Mouse (Mus musculus): ENCODE measurements around the gene Lrfn4. TPM values are rescaled to one million over a fixed set of nuclear protein-coding genes. Genes with fewer than 3 reads are reported as not detected.

The Lrfn4 gene
- polyA plus RNA-seq (2012; rRNA removed): 28.1 and 30.2 TPM in 2 replicates

- no peak for TF ChIP-seq CTCF (IDR thresholded peaks at IDR 0.05; ENCODE audit: extremely low read depth, insufficient read depth, low read length)
- TF ChIP-seq POLR2A (IDR thresholded peaks at IDR 0.05; ENCODE audit: extremely low read depth, insufficient read depth, low read length): peak; percentile 76
- peak within 1 kb of the TSS; percentile 98 for H3K27ac ChIP-seq (ENCODE audit: insufficient read depth, low read length)
- peaks cover 3% of the 10 kb centered on the region; the same call in 1 of the 2 replicates for H3K4me1 ChIP-seq (ENCODE audit: control insufficient read depth, insufficient read depth, low read length)
- peak within 1 kb of the TSS; percentile 68 for H3K4me3 ChIP-seq (ENCODE audit: insufficient read depth, low read length)
Observed at GRCm38 (mm10) chr19:4615151-4616093, at the start of gene Lrfn4. Lrfn4 (minus strand) TSS chr19:4615667.

DNA sequence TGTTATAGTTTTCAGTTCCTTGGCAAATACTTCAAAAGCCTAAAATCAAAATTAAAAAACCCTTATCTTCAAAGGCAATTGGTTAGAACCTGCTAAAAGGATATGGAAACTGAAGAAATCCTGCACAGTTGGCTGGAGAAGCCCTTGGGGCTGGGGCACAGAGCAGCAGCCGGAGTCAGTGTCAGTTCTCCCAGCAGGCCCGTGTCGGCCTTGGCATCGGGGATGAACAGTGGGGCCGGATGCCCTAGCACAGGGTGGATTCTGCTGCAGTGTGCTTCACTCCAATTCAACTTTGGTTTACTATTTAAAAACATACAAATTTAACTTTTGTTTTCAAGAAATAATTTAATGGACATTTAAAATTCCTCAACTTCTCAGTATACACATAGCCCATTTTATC lies 42.7 kb upstream of the Lrfn4 start:
- no peak overlapping the region for H3K27ac ChIP-seq (ENCODE audit: insufficient read depth, low read length)
- TF ChIP-seq CTCF (IDR thresholded peaks at IDR 0.05; ENCODE audit: extremely low read depth, insufficient read depth, low read length) (no peak), POLR2A (IDR thresholded peaks at IDR 0.05; ENCODE audit: extremely low read depth, insufficient read depth, low read length) (no peak)
- no peaks in the 10 kb centered on the region for H3K4me1 ChIP-seq (ENCODE audit: control insufficient read depth, insufficient read depth, low read length)
- H3K4me3 ChIP-seq (ENCODE audit: insufficient read depth, low read length): no peak overlapping the region

DNA sequence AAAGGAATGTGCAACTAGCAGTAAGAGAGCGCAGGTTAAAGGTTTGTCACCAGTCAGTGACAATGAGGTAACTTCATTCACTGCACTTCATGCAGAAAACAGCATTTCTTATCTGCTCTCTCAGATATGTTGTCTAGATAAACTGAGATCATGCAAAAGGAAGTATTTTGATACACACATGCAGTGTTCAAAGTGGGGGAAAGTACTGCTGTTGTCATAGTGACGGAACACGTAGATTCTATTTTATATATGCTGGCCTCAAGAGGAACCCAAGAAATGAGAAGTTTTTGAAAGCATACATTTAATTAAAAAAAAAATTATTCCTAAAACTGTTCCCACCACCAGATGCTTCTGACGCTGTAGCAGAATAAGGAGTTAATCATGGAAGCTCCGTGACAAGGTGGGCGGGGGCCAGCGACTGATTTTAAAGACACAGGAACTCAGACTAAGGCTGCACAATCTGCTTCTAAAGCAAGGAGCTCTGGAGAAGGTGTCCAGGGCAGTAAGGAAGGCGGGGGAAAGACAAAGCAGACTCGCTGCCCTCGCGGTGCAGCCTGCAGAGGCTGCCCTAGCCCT lies 31.5 kb upstream of the Lrfn4 start:
- no peak overlapping the region for H3K4me3 ChIP-seq (ENCODE audit: insufficient read depth, low read length)
- H3K27ac ChIP-seq (ENCODE audit: insufficient read depth, low read length): no peak overlapping the region
- TF ChIP-seq POLR2A (IDR thresholded peaks at IDR 0.05; ENCODE audit: extremely low read depth, insufficient read depth, low read length): 0 out of 2 replicates have a peak, but pooled peaks have one; percentile 34
- TF ChIP-seq CTCF (IDR thresholded peaks at IDR 0.05; ENCODE audit: extremely low read depth, insufficient read depth, low read length): no peak
- H3K4me1 ChIP-seq (ENCODE audit: control insufficient read depth, insufficient read depth, low read length): no peaks in the 10 kb centered on the region

DNA sequence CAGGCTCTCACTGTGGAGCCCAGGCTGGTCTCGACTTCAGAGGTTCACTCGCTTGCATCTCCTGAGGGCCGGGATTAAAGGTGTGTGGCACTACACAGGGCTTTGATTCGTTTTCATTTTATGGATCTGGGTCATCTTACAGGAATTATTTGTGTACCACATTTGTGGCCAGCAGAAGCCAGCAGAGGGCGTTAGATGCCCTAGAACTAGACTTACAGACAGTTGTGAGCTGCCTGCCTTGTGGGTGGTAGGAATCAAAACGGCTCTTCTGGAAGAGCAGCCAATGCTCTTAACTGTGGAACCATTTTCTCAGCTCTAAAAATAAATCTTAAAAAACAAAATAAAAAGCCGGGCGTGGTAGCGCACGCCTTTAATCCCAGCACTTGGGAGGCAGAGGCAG lies 28.8 kb upstream of the Lrfn4 start:
- no peak overlapping the region for H3K4me3 ChIP-seq (ENCODE audit: insufficient read depth, low read length)
- no peak overlapping the region for H3K27ac ChIP-seq (ENCODE audit: insufficient read depth, low read length)
- H3K4me1 ChIP-seq (ENCODE audit: control insufficient read depth, insufficient read depth, low read length): no peaks in the 10 kb centered on the region
- TF ChIP-seq POLR2A (IDR thresholded peaks at IDR 0.05; ENCODE audit: extremely low read depth, insufficient read depth, low read length) (no peak), CTCF (IDR thresholded peaks at IDR 0.05; ENCODE audit: extremely low read depth, insufficient read depth, low read length) (peak; percentile 64)

- TF ChIP-seq CTCF (IDR thresholded peaks at IDR 0.05; ENCODE audit: extremely low read depth, insufficient read depth, low read length) (no peak), POLR2A (IDR thresholded peaks at IDR 0.05; ENCODE audit: extremely low read depth, insufficient read depth, low read length) (no peak)
Observed at GRCm38 (mm10) chr19:4635986-4636385, 20.5 kb upstream of the Lrfn4 start.

DNA sequence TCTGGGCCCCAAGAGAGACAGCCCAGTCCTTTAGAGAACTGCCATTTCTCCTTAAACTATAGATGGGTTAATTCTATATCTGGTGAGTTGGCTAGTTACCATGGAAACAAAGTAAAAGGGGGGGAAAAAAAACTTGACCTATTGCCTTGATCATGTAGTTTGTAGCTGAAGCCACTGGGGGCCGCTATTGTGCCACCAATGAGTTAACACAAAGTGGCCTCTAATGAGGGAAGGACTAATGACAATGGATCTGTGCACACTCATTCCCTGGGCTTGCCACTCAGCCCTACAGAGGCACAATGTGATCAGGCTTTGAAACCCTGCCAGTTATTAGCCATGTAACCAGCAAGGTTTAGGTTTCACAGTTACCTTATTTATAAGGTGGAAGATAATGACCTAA lies 13.4 kb upstream of the Lrfn4 start:
- TF ChIP-seq POLR2A (IDR thresholded peaks at IDR 0.05; ENCODE audit: extremely low read depth, insufficient read depth, low read length): no peak
- peak; percentile 90 for TF ChIP-seq CTCF (IDR thresholded peaks at IDR 0.05; ENCODE audit: extremely low read depth, insufficient read depth, low read length)
- no peak overlapping the region for H3K27ac ChIP-seq (ENCODE audit: insufficient read depth, low read length)
- peaks cover 4% of the 10 kb centered on the region; the same call in 1 of the 2 replicates for H3K4me1 ChIP-seq (ENCODE audit: control insufficient read depth, insufficient read depth, low read length)
- no peak overlapping the region for H3K4me3 ChIP-seq (ENCODE audit: insufficient read depth, low read length)

More at GRCm38 (mm10) chr19:4635986-4636385, 20.5 kb upstream of the Lrfn4 start:
- Histone ChIP-seq H3K4me1 (ENCODE audit: control insufficient read depth, insufficient read depth, low read length) (no peaks in the 10 kb centered on the region), H3K4me3 (ENCODE audit: insufficient read depth, low read length) (no peak overlapping the region), H3K27ac (ENCODE audit: insufficient read depth, low read length) (no peak overlapping the region)

GRCm38 (mm10) chr19:4625829-4626535 lies 10.5 kb upstream of the Lrfn4 start:
- peaks cover 4% of the 10 kb centered on the region; the same call in 1 of the 2 replicates for H3K4me1 ChIP-seq (ENCODE audit: control insufficient read depth, insufficient read depth, low read length)
- TF ChIP-seq CTCF (IDR thresholded peaks at IDR 0.05; ENCODE audit: extremely low read depth, insufficient read depth, low read length): no peak
- no peak for TF ChIP-seq POLR2A (IDR thresholded peaks at IDR 0.05; ENCODE audit: extremely low read depth, insufficient read depth, low read length)
- H3K27ac ChIP-seq (ENCODE audit: insufficient read depth, low read length): peak overlapping the region; percentile 98; the same call in 1 of the 2 replicates
- peak overlapping the region; percentile 99 for H3K4me3 ChIP-seq (ENCODE audit: insufficient read depth, low read length)

DNA sequence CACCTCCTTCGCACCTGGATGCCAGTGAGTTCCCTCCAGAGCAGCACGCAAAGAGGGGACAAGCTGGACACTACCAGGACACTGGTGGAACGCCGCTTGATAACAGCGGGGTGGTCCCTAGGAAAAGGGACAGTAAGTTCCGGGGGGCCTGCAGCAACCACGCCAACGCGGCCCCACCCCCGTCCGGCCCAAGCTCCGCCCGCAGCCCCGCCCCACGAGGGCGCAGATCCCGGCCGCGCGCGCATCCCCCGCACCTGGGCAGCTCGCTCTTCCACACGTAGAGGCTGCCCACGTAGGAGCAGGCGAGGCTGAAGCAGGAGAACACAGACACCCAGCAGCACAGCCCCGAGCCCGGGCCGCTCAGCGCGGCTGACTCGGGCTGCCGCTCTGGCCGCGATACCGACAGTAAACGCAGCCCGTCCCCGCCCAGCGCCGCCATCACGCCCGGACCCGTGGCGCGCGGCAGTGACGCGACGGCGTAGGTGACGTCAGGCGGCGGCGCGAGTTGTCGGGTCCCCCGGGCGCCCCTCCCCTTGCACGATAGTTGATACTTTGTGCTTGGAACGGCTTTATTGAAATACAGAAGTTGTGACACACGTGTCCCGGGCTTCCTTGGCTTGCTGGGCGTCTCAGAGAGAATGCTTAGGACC lies 9.8 kb upstream of the Lrfn4 start, which contains the start of gene Rce1:
Gene Rce1 (minus strand): TSS at position 463 of the 650 bp plus-strand sequence.
- H3K4me3 ChIP-seq (ENCODE audit: insufficient read depth, low read length): peak within 1 kb of the TSS; percentile 99
- H3K4me1 ChIP-seq (ENCODE audit: control insufficient read depth, insufficient read depth, low read length): peaks cover 4% of the 10 kb centered on the region; the same call in 1 of the 2 replicates
- H3K27ac ChIP-seq (ENCODE audit: insufficient read depth, low read length): peak within 1 kb of the TSS; percentile 98
- TF ChIP-seq CTCF (IDR thresholded peaks at IDR 0.05; ENCODE audit: extremely low read depth, insufficient read depth, low read length) (no peak), POLR2A (IDR thresholded peaks at IDR 0.05; ENCODE audit: extremely low read depth, insufficient read depth, low read length) (peak; percentile 65; the same call in 1 of the 2 replicates)

All from cortical plate, adult 2 months (tissue).